ENCODE assay signal across 13 mouse cellular contexts in the genomic region with DNA sequence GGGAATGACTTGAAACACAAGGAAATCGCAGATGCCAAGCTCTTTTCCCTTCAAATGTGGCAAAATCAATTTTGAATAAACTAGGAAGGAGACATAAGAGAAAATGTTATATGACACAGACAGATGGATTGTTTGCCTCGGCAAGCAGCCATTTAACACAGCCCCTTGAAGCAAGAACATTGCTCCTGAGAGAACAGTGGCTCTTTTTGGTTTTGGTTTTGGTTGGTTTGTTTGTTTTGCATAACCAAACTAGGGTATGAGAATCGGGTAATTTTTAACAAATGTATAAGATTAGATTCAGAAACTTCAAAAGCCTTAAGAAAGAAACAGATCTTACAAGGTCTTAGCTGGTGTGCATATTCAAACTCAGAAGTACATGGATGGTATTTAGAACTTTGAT.
"Had no signal": no experiment of that assay in that cellular context is flagged by ENCODE, and none has a peak within 500 bp of the region (broad histone marks: within the 10 kb centered on the region; RNA-seq: fewer than 3 reads in every experiment).

No protein-coding gene starts in this region.

- H3K27me3 ChIP-seq: limb, embryonic 15.5 days; liver, embryonic 13.5 days; midbrain, embryonic 13.5 days had no signal

- H3K4me3 ChIP-seq: limb, embryonic 15.5 days; liver, embryonic 13.5 days; midbrain, embryonic 13.5 days had no signal

- DNase-seq: kidney, adult 11 months; kidney, postnatal 14 days; layer of hippocampus, adult 9-11 months; layer of hippocampus, postnatal 36 days; liver, embryonic 13.5 days; liver, postnatal 0 days; lung, postnatal 36 days; right cerebral cortex, postnatal 4 days; thymus, adult 2 months; thymus, postnatal 25 days had no signal

- H3K27ac ChIP-seq: hindbrain, postnatal 0 days; limb, embryonic 15.5 days; liver, embryonic 13.5 days; midbrain, embryonic 13.5 days had no signal

- H3K9me3 ChIP-seq: limb, embryonic 15.5 days; liver, embryonic 13.5 days; midbrain, embryonic 13.5 days had no signal

- H3K9ac ChIP-seq: limb, embryonic 15.5 days; liver, embryonic 13.5 days; liver, postnatal 0 days; midbrain, embryonic 13.5 days had no signal

- ATAC-seq: hindbrain, postnatal 0 days; liver, postnatal 0 days; midbrain, embryonic 13.5 days had no signal

- H3K4me2 ChIP-seq: limb, embryonic 15.5 days; liver, embryonic 13.5 days; midbrain, embryonic 13.5 days had no signal
